Mouse (Mus musculus): ENCODE measurements around the gene Srp9. TPM values are rescaled to one million over a fixed set of nuclear protein-coding genes. Genes with fewer than 3 reads are reported as not detected.
A peak's percentile ranks its signal among the peaks of the same experiment; 100 is the strongest.

Srp9 gene
- polyA plus RNA-seq, 1 experiment from 2014 or later, result 158 TPM

- Histone ChIP-seq H3K4me3 (no peak overlapping the region), H3K9me3 (replicated peaks) (no peaks in the 10 kb centered on the region), H3K27ac (peak overlapping the region; percentile 35; the same call in 1 of the 2 replicates), H3K4me1 (peaks cover 53% of the 10 kb centered on the region), H3K9ac (no peak overlapping the region), H3K36me3 (no peaks in the 10 kb centered on the region), H3K4me2 (replicated peaks) (no peak overlapping the region), H3K27me3 (no peaks in the 10 kb centered on the region)
- no peak for ATAC-seq (ENCODE audit: low FRiP score)
- 69% methylated on average over 5 of the region's 5 CpGs for WGBS
These were observed 32.1 kb upstream of the Srp9 start for GRCm38 (mm10) chr1:182092413-182092800.

- H3K4me1 ChIP-seq, result peaks cover 50% of the 10 kb centered on the region
- H3K9me3 ChIP-seq (replicated peaks), result no peaks in the 10 kb centered on the region
- no peak overlapping the region for H3K27ac ChIP-seq
- 93% methylated on average over 5 of the region's 5 CpGs for WGBS
- no peaks in the 10 kb centered on the region for H3K36me3 ChIP-seq
- no peak overlapping the region for H3K9ac ChIP-seq
- ATAC-seq (ENCODE audit: low FRiP score), result no peak
- H3K4me2 ChIP-seq (replicated peaks), result no peak overlapping the region
- H3K27me3 ChIP-seq, result no peaks in the 10 kb centered on the region
- H3K4me3 ChIP-seq, result no peak overlapping the region
These were observed 31.1 kb upstream of the Srp9 start for GRCm38 (mm10) chr1:182093407-182093806.

GRCm38 (mm10) chr1:182094473-182095136, 29.9 kb upstream of the Srp9 start:
- no peak overlapping the region for H3K9ac ChIP-seq
- whole genome bisulfite sequencing, result 42% methylated on average over 15 of the region's 15 CpGs
- no peak overlapping the region for H3K4me3 ChIP-seq
- no peaks in the 10 kb centered on the region for H3K36me3 ChIP-seq
- H3K9me3 ChIP-seq (replicated peaks), result no peaks in the 10 kb centered on the region
- ATAC-seq (ENCODE audit: low FRiP score), result no peak
- no peaks in the 10 kb centered on the region for H3K27me3 ChIP-seq
- H3K4me2 ChIP-seq (replicated peaks), result peak overlapping the region; percentile 25; the same call in 1 of the 2 replicates
- H3K4me1 ChIP-seq, result peaks cover 38% of the 10 kb centered on the region
- H3K27ac ChIP-seq, result no peak overlapping the region

GRCm38 (mm10) chr1:182095240-182095741, 29.2 kb upstream of the Srp9 start:
- H3K27me3 ChIP-seq, result no peaks in the 10 kb centered on the region
- H3K4me1 ChIP-seq, result peaks cover 31% of the 10 kb centered on the region
- no peaks in the 10 kb centered on the region for H3K36me3 ChIP-seq
- 0 out of 2 replicates have a peak overlapping the region, but pooled peaks have one; percentile 25 for H3K4me2 ChIP-seq (replicated peaks)
- no peaks in the 10 kb centered on the region for H3K9me3 ChIP-seq (replicated peaks)
- H3K9ac ChIP-seq, result 0 out of 2 replicates have a peak overlapping the region, but pooled peaks have one; percentile 18
- peak; percentile 45; the same call in 1 of the 2 replicates for ATAC-seq (ENCODE audit: low FRiP score)
- no peak overlapping the region for H3K27ac ChIP-seq
- 19% methylated on average over 10 of the region's 10 CpGs for WGBS
- no peak overlapping the region for H3K4me3 ChIP-seq

- 87% methylated on average over 5 of the region's 5 CpGs for WGBS
- no peaks in the 10 kb centered on the region for H3K9me3 ChIP-seq (replicated peaks)
These were observed 27.8 kb upstream of the Srp9 start for GRCm38 (mm10) chr1:182096707-182097106.

GRCm38 (mm10) chr1:182099062-182099461, 25.5 kb upstream of the Srp9 start:
- Histone ChIP-seq H3K4me2 (replicated peaks) (no peak overlapping the region), H3K4me1 (peaks cover 32% of the 10 kb centered on the region), H3K9ac (no peak overlapping the region), H3K27me3 (no peaks in the 10 kb centered on the region), H3K27ac (no peak overlapping the region), H3K36me3 (no peaks in the 10 kb centered on the region), H3K9me3 (replicated peaks) (no peaks in the 10 kb centered on the region), H3K4me3 (no peak overlapping the region)
- ATAC-seq (ENCODE audit: low FRiP score), result no peak
- 62% methylated on average over 5 of the region's 5 CpGs for WGBS

More at GRCm38 (mm10) chr1:182096707-182097106, 27.8 kb upstream of the Srp9 start:
- Histone ChIP-seq H3K4me1 (peaks cover 20% of the 10 kb centered on the region), H3K4me3 (no peak overlapping the region), H3K4me2 (replicated peaks) (no peak overlapping the region), H3K9ac (no peak overlapping the region), H3K27ac (no peak overlapping the region), H3K36me3 (no peaks in the 10 kb centered on the region), H3K27me3 (no peaks in the 10 kb centered on the region)
- ATAC-seq (ENCODE audit: low FRiP score), result no peak

GRCm38 (mm10) chr1:182100403-182100802, 24.1 kb upstream of the Srp9 start:
- WGBS, result 60% methylated on average over 3 of the region's 3 CpGs
- Histone ChIP-seq H3K4me3 (no peak overlapping the region), H3K27ac (no peak overlapping the region)

GRCm38 (mm10) chr1:182101468-182101867, 23.1 kb upstream of the Srp9 start:
- WGBS, result 59% methylated on average over 4 of the region's 4 CpGs
- Histone ChIP-seq H3K27ac (no peak overlapping the region), H3K9ac (no peak overlapping the region), H3K27me3 (no peaks in the 10 kb centered on the region), H3K36me3 (no peaks in the 10 kb centered on the region), H3K4me1 (peaks cover 24% of the 10 kb centered on the region), H3K4me2 (replicated peaks) (no peak overlapping the region), H3K4me3 (no peak overlapping the region), H3K9me3 (replicated peaks) (no peaks in the 10 kb centered on the region)
- no peak for ATAC-seq (ENCODE audit: low FRiP score)

More at GRCm38 (mm10) chr1:182100403-182100802, 24.1 kb upstream of the Srp9 start:
- peaks cover 27% of the 10 kb centered on the region for H3K4me1 ChIP-seq
- H3K27me3 ChIP-seq, result no peaks in the 10 kb centered on the region
- no peak for ATAC-seq (ENCODE audit: low FRiP score)
- H3K36me3 ChIP-seq, result no peaks in the 10 kb centered on the region
- no peaks in the 10 kb centered on the region for H3K9me3 ChIP-seq (replicated peaks)
- no peak overlapping the region for H3K4me2 ChIP-seq (replicated peaks)
- no peak overlapping the region for H3K9ac ChIP-seq

GRCm38 (mm10) chr1:182102706-182103105, 21.8 kb upstream of the Srp9 start:
- Histone ChIP-seq H3K4me1 (peaks cover 24% of the 10 kb centered on the region), H3K4me2 (replicated peaks) (no peak overlapping the region), H3K9me3 (replicated peaks) (no peaks in the 10 kb centered on the region), H3K4me3 (no peak overlapping the region), H3K27me3 (no peaks in the 10 kb centered on the region), H3K27ac (no peak overlapping the region), H3K9ac (no peak overlapping the region), H3K36me3 (no peaks in the 10 kb centered on the region)
- no peak for ATAC-seq (ENCODE audit: low FRiP score)

GRCm38 (mm10) chr1:182103436-182103835, 21.1 kb upstream of the Srp9 start:
- ATAC-seq (ENCODE audit: low FRiP score), result no peak

GRCm38 (mm10) chr1:182105023-182105422, 19.5 kb upstream of the Srp9 start:
- peaks cover 24% of the 10 kb centered on the region for H3K4me1 ChIP-seq
- H3K9me3 ChIP-seq (replicated peaks), result no peaks in the 10 kb centered on the region
- H3K4me3 ChIP-seq, result no peak overlapping the region
- H3K4me2 ChIP-seq (replicated peaks), result no peak overlapping the region
- no peak overlapping the region for H3K27ac ChIP-seq
- WGBS, result 52% methylated on average over 3 of the region's 3 CpGs
- ATAC-seq (ENCODE audit: low FRiP score), result no peak
- H3K9ac ChIP-seq, result no peak overlapping the region
- H3K36me3 ChIP-seq, result no peaks in the 10 kb centered on the region
- H3K27me3 ChIP-seq, result no peaks in the 10 kb centered on the region

More at GRCm38 (mm10) chr1:182103436-182103835, 21.1 kb upstream of the Srp9 start:
- WGBS, result 67% methylated on average over 11 of the region's 11 CpGs
- Histone ChIP-seq H3K4me2 (replicated peaks) (no peak overlapping the region), H3K4me1 (peaks cover 24% of the 10 kb centered on the region), H3K27ac (peak overlapping the region; percentile 8; the same call in 1 of the 2 replicates), H3K4me3 (no peak overlapping the region), H3K9ac (no peak overlapping the region), H3K27me3 (no peaks in the 10 kb centered on the region), H3K9me3 (replicated peaks) (no peaks in the 10 kb centered on the region), H3K36me3 (no peaks in the 10 kb centered on the region)

GRCm38 (mm10) chr1:182107251-182107650, 17.3 kb upstream of the Srp9 start:
- 87% methylated on average over 9 of the region's 9 CpGs for WGBS
- H3K4me2 ChIP-seq (replicated peaks), result no peak overlapping the region
- H3K27me3 ChIP-seq, result no peaks in the 10 kb centered on the region
- H3K9me3 ChIP-seq (replicated peaks), result no peaks in the 10 kb centered on the region
- H3K4me1 ChIP-seq, result peaks cover 27% of the 10 kb centered on the region
- H3K27ac ChIP-seq, result no peak overlapping the region
- no peaks in the 10 kb centered on the region for H3K36me3 ChIP-seq
- no peak overlapping the region for H3K4me3 ChIP-seq
- no peak overlapping the region for H3K9ac ChIP-seq
- no peak for ATAC-seq (ENCODE audit: low FRiP score)

All from hindbrain, embryonic 12.5 days (tissue).